Mouse (Mus musculus): ENCODE results near the gene Maats1. TPM values are rescaled to one million over a fixed set of nuclear protein-coding genes. Genes with fewer than 3 reads are reported as not detected.

Gene Maats1
- polyA plus RNA-seq (2012; rRNA removed) = 0.80 and 0.86 TPM in 2 replicates

- peak; percentile 28 to 78 for DNase-seq (ENCODE audit: extremely low spot score in 1 of 2, low spot score in 1 of 2)
These were observed at the start of gene Maats1 for GRCm38 (mm10) chr16:38341396-38342324. Maats1 (minus strand) TSS chr16:38342143.

GRCm38 (mm10) chr16:38390322-38390721 is 48.4 kb upstream of the Maats1 start:
- DNase-seq (ENCODE audit: extremely low spot score in 1 of 2, low spot score in 1 of 2) = no peak

- no peak for DNase-seq (ENCODE audit: extremely low spot score in 1 of 2, low spot score in 1 of 2)
These were observed 47.4 kb upstream of the Maats1 start for GRCm38 (mm10) chr16:38389284-38389893.

GRCm38 (mm10) chr16:38388757-38389156 is 46.8 kb upstream of the Maats1 start:
- DNase-seq (ENCODE audit: extremely low spot score in 1 of 2, low spot score in 1 of 2) = no peak

DNA sequence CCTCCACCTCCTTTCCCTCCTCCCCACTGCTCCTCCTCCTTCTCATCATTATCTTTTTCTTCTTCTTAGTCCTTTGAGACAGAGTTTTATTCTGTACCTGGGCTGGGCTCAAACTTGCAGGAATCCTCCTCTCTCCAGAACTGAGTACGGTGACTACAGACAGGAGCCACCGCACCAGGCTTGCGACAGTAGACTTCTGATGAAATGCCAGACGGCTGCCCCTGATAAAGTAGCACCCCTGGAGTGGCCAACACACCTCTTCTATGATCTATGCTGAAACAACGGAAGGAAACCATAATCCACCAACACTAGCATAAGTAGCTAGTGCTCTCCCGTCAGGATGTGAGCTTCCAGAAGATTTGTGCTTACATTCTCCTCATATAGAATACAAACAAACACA is 45.4 kb upstream of the Maats1 start:
- no peak for DNase-seq (ENCODE audit: extremely low spot score in 1 of 2, low spot score in 1 of 2)

- no peak for DNase-seq (ENCODE audit: extremely low spot score in 1 of 2, low spot score in 1 of 2)
These were observed 43.8 kb upstream of the Maats1 start for GRCm38 (mm10) chr16:38385700-38386099.

DNA sequence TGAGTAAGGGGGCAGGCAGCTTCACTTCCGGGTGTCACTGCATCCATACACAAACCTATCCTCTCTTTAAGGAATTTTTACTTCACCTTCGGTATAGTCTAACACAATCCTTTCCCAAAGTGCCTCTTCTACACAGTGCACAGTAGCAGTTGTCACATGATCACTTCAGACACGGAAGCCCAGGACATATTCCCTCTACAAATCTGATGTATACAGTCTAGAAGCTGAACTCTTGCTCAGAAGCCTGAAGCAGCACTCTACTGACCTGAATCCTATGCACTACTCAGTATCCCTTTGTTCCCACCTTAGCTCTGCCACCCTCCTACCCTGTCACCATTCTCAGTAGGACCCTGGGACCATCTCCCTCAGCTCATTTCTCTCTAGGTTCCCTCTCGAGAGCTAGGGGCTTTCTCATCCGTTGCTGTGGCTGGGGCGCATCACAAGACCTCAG is 43.3 kb upstream of the Maats1 start:
- no peak for DNase-seq (ENCODE audit: extremely low spot score in 1 of 2, low spot score in 1 of 2)

DNA sequence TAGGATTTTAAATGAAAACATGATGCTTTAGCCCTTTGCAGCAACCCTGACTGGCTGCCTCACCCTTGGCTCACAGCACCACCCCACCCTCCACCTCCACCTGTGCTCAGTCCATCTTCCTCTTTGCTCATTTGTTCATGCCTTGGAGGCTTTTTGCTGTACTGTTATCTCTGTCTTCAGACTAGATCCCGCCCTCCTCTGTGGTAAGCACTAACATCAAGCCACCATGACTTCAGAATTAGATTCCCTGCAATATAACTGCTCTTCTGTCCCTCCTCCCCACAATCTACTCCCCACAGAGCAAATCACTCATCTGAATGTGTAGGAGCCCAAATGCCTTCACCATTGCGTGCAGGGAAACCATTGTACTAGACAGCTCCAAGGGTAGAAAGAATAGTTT is 41.7 kb upstream of the Maats1 start:
- DNase-seq (ENCODE audit: extremely low spot score in 1 of 2, low spot score in 1 of 2) = no peak

DNA sequence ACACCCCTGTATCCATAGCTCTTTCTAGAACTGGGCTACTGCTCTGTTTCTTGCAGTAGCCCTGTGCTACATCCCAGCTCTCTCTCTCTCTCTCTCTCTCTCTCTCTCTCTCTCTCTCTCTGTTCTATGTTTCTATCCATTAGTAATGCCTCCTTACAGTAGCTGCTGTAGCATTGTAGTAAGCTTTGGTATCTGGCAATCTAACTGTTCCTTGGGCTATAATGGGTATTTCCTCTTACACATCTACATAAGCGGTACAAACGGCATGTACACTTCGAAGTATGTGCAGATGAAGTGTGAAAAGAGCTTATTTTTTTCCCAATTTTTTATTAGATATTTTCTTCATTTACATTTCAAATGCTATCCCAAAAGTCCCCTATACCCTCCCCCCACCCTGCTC is 38.0 kb upstream of the Maats1 start:
- no peak for DNase-seq (ENCODE audit: extremely low spot score in 1 of 2, low spot score in 1 of 2)

GRCm38 (mm10) chr16:38379493-38379892 is 37.5 kb upstream of the Maats1 start:
- DNase-seq (ENCODE audit: extremely low spot score in 1 of 2, low spot score in 1 of 2) = no peak

DNA sequence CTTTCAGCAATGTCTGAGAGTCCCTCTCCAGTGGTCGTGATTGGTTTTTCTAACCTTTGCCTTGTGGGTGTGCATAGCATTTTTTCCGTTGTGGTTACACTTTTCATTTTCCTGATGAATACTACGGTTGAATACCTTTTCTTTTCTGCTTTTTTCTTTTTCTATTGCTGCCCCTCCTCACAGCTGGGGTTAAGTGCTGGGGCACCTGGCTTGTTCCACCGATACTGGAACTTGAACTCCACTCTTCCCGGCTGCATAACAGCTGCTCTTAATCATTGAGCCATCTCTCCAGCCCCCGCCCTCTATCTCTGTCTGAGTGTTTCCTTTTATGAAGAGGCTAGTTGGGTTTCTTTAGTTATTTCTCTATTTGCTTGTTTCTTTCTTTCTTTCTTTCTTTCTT is 37.1 kb upstream of the Maats1 start:
- DNase-seq (ENCODE audit: extremely low spot score in 1 of 2, low spot score in 1 of 2) = no peak

GRCm38 (mm10) chr16:38378591-38378990 is 36.6 kb upstream of the Maats1 start:
- DNase-seq (ENCODE audit: extremely low spot score in 1 of 2, low spot score in 1 of 2) = no peak

DNA sequence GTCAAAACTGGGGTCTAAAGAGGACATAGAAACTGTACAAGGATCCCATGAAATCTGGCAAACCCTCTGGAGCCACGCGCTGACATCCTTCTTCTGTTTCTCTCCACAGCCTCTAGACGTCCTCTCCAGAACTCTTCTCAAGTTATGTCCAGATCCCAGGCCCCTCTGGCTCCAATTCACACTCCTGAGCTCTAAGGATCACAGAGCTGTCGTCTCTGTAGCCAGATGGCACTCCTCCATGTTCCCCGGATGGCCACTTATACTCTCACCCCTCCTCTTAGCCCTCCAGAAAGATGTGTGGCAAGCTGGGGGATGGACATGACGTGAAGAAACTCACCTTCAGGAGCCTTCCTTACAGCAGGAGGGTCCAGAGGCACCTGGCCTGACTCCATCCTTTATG is 35.6 kb upstream of the Maats1 start:
- DNase-seq (ENCODE audit: extremely low spot score in 1 of 2, low spot score in 1 of 2) = no peak

- no peak for DNase-seq (ENCODE audit: extremely low spot score in 1 of 2, low spot score in 1 of 2)
These were observed 34.9 kb upstream of the Maats1 start for GRCm38 (mm10) chr16:38376841-38377249.

DNA sequence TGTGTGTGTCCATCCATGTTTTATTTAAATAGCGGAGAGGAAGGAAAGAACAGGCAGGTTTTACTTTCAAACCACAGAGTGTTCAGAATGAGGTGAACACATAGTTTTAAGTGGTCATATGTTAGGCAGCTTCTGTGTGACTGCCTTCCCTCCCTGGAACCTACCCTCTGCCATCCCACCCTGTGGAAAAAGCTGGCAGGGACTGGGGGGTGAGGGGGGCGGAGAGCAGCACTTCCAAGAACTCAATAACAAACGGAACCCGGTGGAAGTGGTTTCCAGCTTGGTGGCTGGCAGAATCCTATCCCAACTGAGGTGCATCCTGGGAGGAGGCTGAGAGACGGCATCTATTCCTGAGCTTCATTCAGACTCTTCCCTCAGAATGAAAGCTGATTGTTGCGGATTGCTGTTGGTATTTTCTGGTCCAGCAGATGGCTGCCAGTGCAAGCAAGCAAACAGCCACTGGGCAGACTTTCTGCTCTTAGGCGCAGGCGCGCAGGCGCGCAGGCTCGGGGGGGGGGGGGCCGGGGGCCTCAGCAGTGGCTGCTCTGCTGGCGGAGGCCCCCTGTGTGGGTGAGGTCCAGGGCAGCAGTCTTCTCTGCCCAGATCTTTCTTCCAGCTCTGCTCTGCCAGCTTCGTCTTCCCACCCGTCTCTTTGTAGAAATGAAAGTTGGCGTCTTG is 34.4 kb upstream of the Maats1 start:
- peak in 1 of 2 experiments; percentile 69 for DNase-seq (ENCODE audit: extremely low spot score in 1 of 2, low spot score in 1 of 2)

DNA sequence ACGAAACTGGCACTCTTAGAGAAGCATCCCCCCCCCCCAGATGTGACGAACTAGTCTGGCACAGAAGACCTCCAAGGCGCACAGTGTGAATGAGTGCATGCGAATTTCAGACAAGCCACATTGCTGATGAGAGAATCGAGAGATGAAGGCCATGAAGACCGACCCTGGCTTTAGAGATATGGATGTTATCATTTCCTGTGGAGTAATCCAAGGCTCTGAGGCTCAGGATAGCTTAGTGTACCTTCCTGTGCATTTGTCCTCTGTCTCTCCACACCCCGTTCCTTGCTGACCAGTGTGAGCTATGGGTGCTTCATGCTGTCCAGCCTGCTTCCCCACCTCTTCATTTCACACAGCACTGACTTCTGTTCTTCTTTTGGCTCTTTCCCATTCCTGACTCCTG is 33.2 kb upstream of the Maats1 start:
- DNase-seq (ENCODE audit: extremely low spot score in 1 of 2, low spot score in 1 of 2) = no peak

- no peak for DNase-seq (ENCODE audit: extremely low spot score in 1 of 2, low spot score in 1 of 2)
These were observed 32.6 kb upstream of the Maats1 start for GRCm38 (mm10) chr16:38374379-38375140.

DNA sequence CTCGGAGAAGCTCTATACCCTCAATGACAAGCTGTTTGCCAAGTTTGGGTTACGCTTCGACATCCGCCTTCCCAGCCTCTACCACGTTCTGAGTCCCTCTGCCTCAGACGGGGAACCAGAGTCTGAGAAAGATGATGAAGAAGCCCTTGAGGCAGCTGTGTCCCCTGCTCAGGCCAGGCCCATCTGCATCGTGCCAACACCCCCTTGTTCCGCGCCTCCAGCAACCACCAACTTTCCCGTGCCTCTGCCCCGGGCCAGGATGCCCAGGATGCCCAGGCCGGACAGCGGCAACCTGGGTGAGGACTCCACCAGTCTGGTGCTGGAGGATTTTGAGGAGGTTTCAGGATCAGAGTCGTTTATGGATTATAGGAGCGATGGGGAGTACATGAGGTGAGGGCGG is 32.0 kb upstream of the Maats1 start:
- no peak for DNase-seq (ENCODE audit: extremely low spot score in 1 of 2, low spot score in 1 of 2)

GRCm38 (mm10) chr16:38373439-38373838 is 31.5 kb upstream of the Maats1 start:
- no peak for DNase-seq (ENCODE audit: extremely low spot score in 1 of 2, low spot score in 1 of 2)

DNA sequence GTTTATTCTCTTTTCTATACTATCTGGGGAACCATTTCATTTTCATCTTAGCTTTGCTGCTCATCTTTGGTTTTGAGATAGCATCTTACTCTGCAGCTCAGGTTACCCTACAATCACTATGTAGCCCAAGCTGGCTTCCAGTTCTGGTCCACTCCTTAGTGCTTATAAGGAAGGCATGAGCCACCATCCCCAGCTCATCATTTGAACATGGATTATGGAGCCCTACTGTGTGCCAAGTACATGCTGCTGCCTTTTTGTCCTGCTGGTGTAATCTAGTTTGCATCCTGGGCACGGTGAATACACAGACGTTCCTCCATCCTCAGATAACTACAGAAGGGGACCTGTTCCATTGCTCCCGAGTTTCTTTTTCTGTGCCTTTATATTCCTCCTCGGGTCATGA is 30.9 kb upstream of the Maats1 start:
- no peak for DNase-seq (ENCODE audit: extremely low spot score in 1 of 2, low spot score in 1 of 2)

Measured in frontal cortex, adult 2 months (tissue).